18 mouse cellular contexts compared by ENCODE assay signal in the genomic region with DNA sequence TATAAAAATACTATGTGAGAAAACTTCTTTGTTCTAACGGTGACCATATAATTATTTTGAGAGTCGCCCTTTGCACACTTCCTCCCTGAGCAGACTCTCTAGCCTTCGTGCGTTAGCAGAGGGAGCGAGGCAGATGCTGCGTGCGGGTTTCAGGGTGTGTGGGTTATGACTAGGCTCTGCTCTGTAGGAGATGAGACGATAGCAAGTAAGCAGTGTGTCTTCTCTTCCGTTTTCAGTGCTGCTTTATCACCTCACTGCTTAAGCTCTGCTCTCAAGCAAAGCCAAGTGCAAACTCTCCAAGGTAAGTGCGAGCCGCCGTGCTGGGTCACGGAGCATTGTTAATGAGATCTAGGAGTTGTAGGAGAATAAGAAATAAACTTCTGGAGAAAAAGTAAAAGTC. TPM values are rescaled to one million over a fixed set of nuclear protein-coding genes. Genes with fewer than 3 reads are reported as not detected.
DNase-seq lines count a peak whose midpoint lies in the region; ATAC-seq and TF ChIP-seq lines count a peak whose summit lies in the region.
"Had no signal": no experiment of that assay in that cellular context is flagged by ENCODE, and none has a peak within 500 bp of the region (broad histone marks: within the 10 kb centered on the region; RNA-seq: fewer than 3 reads in every experiment).

No protein-coding gene starts in this region.

- H3K4me1 ChIP-seq in G1E (ENCODE audit: insufficient read depth, low read depth, low read length) = peaks cover 45% of the 10 kb centered on the region
- peaks cover 35% of the 10 kb centered on the region for H3K4me1 ChIP-seq in liver, embryonic 15.5 days (replicated peaks)
- no peaks in the 10 kb centered on the region for H3K4me1 ChIP-seq in forebrain, embryonic 14.5 days (ENCODE audit: control insufficient read depth, insufficient read depth, low read length)
- H3K4me1 ChIP-seq: midbrain, embryonic 12.5 days; stomach, embryonic 15.5 days had no signal

- 37% methylated on average over 13 of the region's 13 CpGs for WGBS in liver, embryonic 15.5 days (ENCODE audit: insufficient replicate concordance)
- 88% methylated on average over 13 of the region's 13 CpGs for WGBS in forebrain, embryonic 14.5 days

- TF ChIP-seq CTCF in G1E (IDR thresholded peaks at IDR 0.05; ENCODE audit: low read depth, low read length) = no peak

- no peaks in the 10 kb centered on the region for H3K9me3 ChIP-seq in G1E (replicated peaks)
- H3K9me3 ChIP-seq in liver, embryonic 15.5 days (replicated peaks) = no peaks in the 10 kb centered on the region
- H3K9me3 ChIP-seq in forebrain, embryonic 14.5 days (replicated peaks; ENCODE audit: control insufficient read depth, low read length) = no peaks in the 10 kb centered on the region
- H3K9me3 ChIP-seq: midbrain, embryonic 12.5 days; stomach, embryonic 15.5 days had no signal

- no peak overlapping the region for H3K9ac ChIP-seq in liver, embryonic 15.5 days
- no peak overlapping the region for H3K9ac ChIP-seq in forebrain, embryonic 14.5 days (ENCODE audit: low read length)
- H3K9ac ChIP-seq: midbrain, embryonic 12.5 days; stomach, embryonic 15.5 days had no signal

- H3K4me3 ChIP-seq in G1E (ENCODE audit: low read depth, low read length) = no peak overlapping the region; the same call in 1 of the 2 replicates
- no peak overlapping the region for H3K4me3 ChIP-seq in liver, embryonic 15.5 days (replicated peaks)
- no peak overlapping the region for H3K4me3 ChIP-seq in forebrain, embryonic 14.5 days (ENCODE audit: low read depth, low read length)
- H3K4me3 ChIP-seq: midbrain, embryonic 12.5 days; stomach, embryonic 15.5 days had no signal

- peak; percentile 81 for ATAC-seq in G1E (ENCODE audit: extremely low read depth, insufficient number of reproducible peaks, low FRiP score, poor library complexity, severe bottlenecking)
- ATAC-seq in erythroid progenitor cell, adult 5-6 weeks (replicated peaks; ENCODE audit: low FRiP score, poor library complexity, severe bottlenecking) = peak; percentile 54; the same call in 1 of the 2 replicates
- peak; percentile 57 for ATAC-seq in liver, embryonic 15.5 days (ENCODE audit: insufficient read depth)
- ATAC-seq in cerebellum, adult (ENCODE audit: insufficient number of reproducible peaks, low FRiP score, low TSS enrichment) = no peak
- no peak for ATAC-seq in forebrain, embryonic 14.5 days

- H3K27ac ChIP-seq in liver, embryonic 15.5 days (replicated peaks) = 0 out of 2 replicates have a peak overlapping the region, but pooled peaks have one; percentile 5
- H3K27ac ChIP-seq in forebrain, embryonic 14.5 days (ENCODE audit: low read depth, low read length) = no peak overlapping the region
- H3K27ac ChIP-seq: midbrain, embryonic 12.5 days; stomach, embryonic 15.5 days had no signal

- intact Hi-C loops in left cerebral cortex, postnatal 4 days (cut with DNase I) = no loop called here

- peak overlapping the region; percentile 27; the same call in 1 of the 2 replicates for H3K4me2 ChIP-seq in liver, embryonic 15.5 days
- no peak overlapping the region for H3K4me2 ChIP-seq in forebrain, embryonic 14.5 days (ENCODE audit: low read length)
- H3K4me2 ChIP-seq: midbrain, embryonic 12.5 days; stomach, embryonic 15.5 days had no signal

- H3K36me3 ChIP-seq in G1E (replicated peaks) = peaks cover 32% of the 10 kb centered on the region
- peaks cover 14% of the 10 kb centered on the region for H3K36me3 ChIP-seq in liver, embryonic 15.5 days (replicated peaks)
- no peaks in the 10 kb centered on the region for H3K36me3 ChIP-seq in forebrain, embryonic 14.5 days (ENCODE audit: control insufficient read depth, insufficient read depth, low read length)

- no peaks in the 10 kb centered on the region for H3K27me3 ChIP-seq in G1E (ENCODE audit: insufficient read depth, low read length)
- H3K27me3 ChIP-seq in liver, embryonic 15.5 days = no peaks in the 10 kb centered on the region
- H3K27me3 ChIP-seq in forebrain, embryonic 14.5 days (replicated peaks; ENCODE audit: control insufficient read depth, insufficient read depth, low read length) = no peaks in the 10 kb centered on the region
- H3K27me3 ChIP-seq: midbrain, embryonic 12.5 days; stomach, embryonic 15.5 days had no signal

- peak; percentile 62 for DNase-seq in CD4-positive helper T cell, adult 2 months (ENCODE audit: low read depth, low spot score)
- peak; percentile 38 for DNase-seq in G1E (ENCODE audit: low spot score)
- DNase-seq in kidney, postnatal 14 days = no peak
- DNase-seq in forebrain, embryonic 14.5 days (ENCODE audit: low spot score) = no peak
- no peak for DNase-seq in left cerebral cortex, postnatal 4 days
- DNase-seq: adrenal gland, postnatal 14 days; B cell, adult 2 months; cerebellum, adult 9-10 months; heart, postnatal 4 days; kidney, adult 9 months; kidney, postnatal 4 days; lung, postnatal 14 days; thymus, postnatal 14 days had no signal

RNA-seq across cellular contexts. Expression of a gene that starts 38.5 kb away (rescaled TPM):
- total RNA-seq in G1E (2014; fragmentation: Nextera tagmentation) = 43.9 and 44.0 TPM in 2 replicates
- 41.4 and 42.0 TPM in 2 replicates for total RNA-seq in G1E (2017)
- polyA plus RNA-seq in G1E (2012) = 15.4 and 18.8 TPM in 2 replicates
- 13.0 and 20.5 TPM in 2 replicates for total RNA-seq in erythroid progenitor cell, adult 5-6 weeks (2015; ENCODE audit: low replicate concordance)
- 13.9 and 16.8 TPM in 2 replicates for total RNA-seq in erythroid progenitor cell, adult 5-6 weeks (2017; ENCODE audit: low replicate concordance)
- 10.7 and 11.5 TPM in 2 replicates for polyA plus RNA-seq in liver, embryonic 15.5 days (2015; fragmentation: Nextera tagmentation; extraction: Ambion mirVana)
- 7.0 and 7.4 TPM in 2 replicates for polyA plus RNA-seq in forebrain, embryonic 14.5 days (2014; fragmentation: Nextera tagmentation; extraction: Ambion mirVana)
- total RNA-seq in left cerebral cortex, postnatal 4 days (2021) = 10 to 100 TPM; 13.7 to 14.6 TPM

RNA-seq across cellular contexts. Expression of a gene that starts 50.9 kb away (rescaled TPM):
- total RNA-seq in G1E (2014; fragmentation: Nextera tagmentation) (31.8 and 34.3 TPM in 2 replicates), G1E (2017) (31.0 and 33.5 TPM in 2 replicates)
- 3.4 and 4.6 TPM in 2 replicates for polyA plus RNA-seq in G1E (2012)
- total RNA-seq in erythroid progenitor cell, adult 5-6 weeks (2015; ENCODE audit: low replicate concordance) = 16.3 and 20.5 TPM in 2 replicates
- total RNA-seq in erythroid progenitor cell, adult 5-6 weeks (2017; ENCODE audit: low replicate concordance) = 7.6 and 8.1 TPM in 2 replicates
- polyA plus RNA-seq in liver, embryonic 15.5 days (2015; fragmentation: Nextera tagmentation; extraction: Ambion mirVana) = 9.6 and 9.7 TPM in 2 replicates
- 33.3 and 34.7 TPM in 2 replicates for polyA plus RNA-seq in forebrain, embryonic 14.5 days (2014; fragmentation: Nextera tagmentation; extraction: Ambion mirVana)
- total RNA-seq in left cerebral cortex, postnatal 4 days (2021) = 10 to 100 TPM; 71.4 to 71.6 TPM

Comparison
In these comparisons a context has a peak if more than half of its experiments do, and no peak if none do; other contexts are left out.
1. DNase-seq: peak in CD4-positive helper T cell, adult 2 months (single experiment) and G1E (single experiment); none in kidney, postnatal 14 days (single experiment), forebrain, embryonic 14.5 days (single experiment) and left cerebral cortex, postnatal 4 days (single experiment).
2. ATAC-seq: peak in G1E (single experiment), erythroid progenitor cell, adult 5-6 weeks (single experiment) and liver, embryonic 15.5 days (single experiment); none in cerebellum, adult (single experiment) and forebrain, embryonic 14.5 days (single experiment).